Comparison of ENCODE assay signal across 8 mouse cellular contexts in the genomic region with DNA sequence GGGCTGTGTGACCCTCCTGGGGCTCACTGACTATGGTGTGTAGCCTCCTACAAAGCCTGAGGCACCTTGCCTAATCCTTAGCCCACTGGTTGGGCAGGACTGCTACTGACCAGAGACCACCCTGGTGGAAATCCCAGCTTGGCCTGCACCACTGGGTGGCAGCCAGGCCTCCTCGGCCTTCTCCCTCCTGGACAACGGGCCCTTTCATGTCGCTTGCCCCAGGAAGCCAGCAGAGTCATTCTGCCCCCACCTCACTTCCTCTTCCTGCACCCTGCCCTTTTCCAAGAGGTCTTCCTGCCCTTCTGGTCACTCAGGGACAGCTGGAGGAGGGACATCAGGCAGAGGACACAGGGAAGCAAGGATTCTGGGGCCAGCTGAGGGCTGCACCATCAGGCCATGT.
DNase-seq lines count a peak whose midpoint lies in the region; TF ChIP-seq lines count a peak whose summit lies in the region.

No protein-coding gene starts in this region.

- TF ChIP-seq CTCF in left cerebral cortex, adult 2 months (IDR thresholded peaks at IDR 0.05): no peak; the same call in 1 of the 2 replicates

- H3K27ac ChIP-seq in left cerebral cortex, adult 2 months: peak overlapping the region; percentile 69; the same call in 1 of the 2 replicates

- intact Hi-C loops in left cerebral cortex, adult 2 months (cut with DNase I): no loop called here

- H3K4me3 ChIP-seq in left cerebral cortex, adult 2 months: no peak overlapping the region

- peak; percentile 54 to 72 for DNase-seq in adrenal gland, adult (ENCODE audit: inconsistent age in 2 of 2, low spot score in 1 of 2)
- DNase-seq in adrenal gland, adult 18-20 months (ENCODE audit: low spot score in 2 of 2): no peak
- DNase-seq in left cerebral cortex, adult 2 months (ENCODE audit: extremely low spot score in 1 of 2, low spot score in 2 of 2): peak in 1 of 2 experiments; percentile 35
- no peak for DNase-seq in left cerebral cortex, adult 8-10 months (ENCODE audit: low spot score in 2 of 2)
- peak; percentile 59 for DNase-seq in kidney, adult 9 months
- peak; percentile 62 for DNase-seq in lung, postnatal 25 days (ENCODE audit: low spot score)
- no peak for DNase-seq in frontal cortex, postnatal 10 days (ENCODE audit: low spot score in 2 of 2)
- no peak for DNase-seq in thymus, adult 18-20 months

Comparison
In these comparisons a context has a peak if more than half of its experiments do, and no peak if none do; other contexts are left out.
1. DNase-seq: peak in adrenal gland, adult (2 of 2), kidney, adult 9 months (single experiment) and lung, postnatal 25 days (single experiment); none in adrenal gland, adult 18-20 months (0 of 2), left cerebral cortex, adult 8-10 months (0 of 2), frontal cortex, postnatal 10 days (0 of 2) and thymus, adult 18-20 months (0 of 2).